Mouse (Mus musculus) fat pad, adult 2 months (tissue): ENCODE measurements around the gene Pkhd1.

ENCODE experiments used
- DNase-seq: peaks from one replicate; pipeline ENCODE4 v3.0.0-alpha.2; 2011; ENCODE audit warnings: low read depth, low spot score; ENCODE audit errors: extremely low read depth

Pkhd1 gene

GRCm38 (mm10) chr1:20017619-20018018 lies 600.2 kb downstream of the Pkhd1 start:
- no peak for DNase-seq
